Mouse (Mus musculus): ENCODE measurements around the gene Stard3. TPM values are rescaled to one million over a fixed set of nuclear protein-coding genes. Genes with fewer than 3 reads are reported as not detected.

The Stard3 gene
- total RNA-seq, 2 experiments from 2014 or later, result 31.5 to 34.3 TPM

GRCm38 (mm10) chr11:98328371-98329069, 29.6 kb upstream of the Stard3 start:
- DNase-seq (ENCODE audit: extremely low spot score in 1 of 2, low spot score in 1 of 2), result no peak

- DNase-seq (ENCODE audit: extremely low spot score in 1 of 2, low spot score in 1 of 2), result peak in 1 of 2 experiments; percentile 75
Observed at GRCm38 (mm10) chr11:98329081-98329959, 28.8 kb upstream of the Stard3 start, which contains the start of gene Neurod2. TSS of gene Neurod2 (minus strand) at chr11:98329648.

- DNase-seq (ENCODE audit: extremely low spot score in 1 of 2, low spot score in 1 of 2), result no peak
Observed at GRCm38 (mm10) chr11:98329960-98330744, 28.0 kb upstream of the Stard3 start.

GRCm38 (mm10) chr11:98330745-98331204, 27.4 kb upstream of the Stard3 start:
- DNase-seq (ENCODE audit: extremely low spot score in 1 of 2, low spot score in 1 of 2), result no peak

- DNase-seq (ENCODE audit: extremely low spot score in 1 of 2, low spot score in 1 of 2), result no peak
Observed at GRCm38 (mm10) chr11:98331401-98331800, 26.8 kb upstream of the Stard3 start.

- no peak for DNase-seq (ENCODE audit: extremely low spot score in 1 of 2, low spot score in 1 of 2)
Observed at GRCm38 (mm10) chr11:98332186-98332585, 26.0 kb upstream of the Stard3 start.

GRCm38 (mm10) chr11:98332841-98333240, 25.3 kb upstream of the Stard3 start:
- no peak for DNase-seq (ENCODE audit: extremely low spot score in 1 of 2, low spot score in 1 of 2)

- DNase-seq (ENCODE audit: extremely low spot score in 1 of 2, low spot score in 1 of 2), result no peak
Observed at GRCm38 (mm10) chr11:98333263-98333696, 24.9 kb upstream of the Stard3 start.

- no peak for DNase-seq (ENCODE audit: extremely low spot score in 1 of 2, low spot score in 1 of 2)
Observed at GRCm38 (mm10) chr11:98333981-98334741, 24.0 kb upstream of the Stard3 start.

GRCm38 (mm10) chr11:98335250-98335649, 22.9 kb upstream of the Stard3 start:
- no peak for DNase-seq (ENCODE audit: extremely low spot score in 1 of 2, low spot score in 1 of 2)

- no peak for DNase-seq (ENCODE audit: extremely low spot score in 1 of 2, low spot score in 1 of 2)
Observed at GRCm38 (mm10) chr11:98336245-98337107, 21.7 kb upstream of the Stard3 start.

GRCm38 (mm10) chr11:98338507-98338961, 19.6 kb upstream of the Stard3 start:
- DNase-seq (ENCODE audit: extremely low spot score in 1 of 2, low spot score in 1 of 2), result peak in 1 of 2 experiments; percentile 69

- no peak for DNase-seq (ENCODE audit: extremely low spot score in 1 of 2, low spot score in 1 of 2)
Observed at GRCm38 (mm10) chr11:98339071-98339501, 19.1 kb upstream of the Stard3 start.

GRCm38 (mm10) chr11:98339679-98340287, 18.4 kb upstream of the Stard3 start:
- DNase-seq (ENCODE audit: extremely low spot score in 1 of 2, low spot score in 1 of 2), result no peak

GRCm38 (mm10) chr11:98340597-98340996, 17.6 kb upstream of the Stard3 start:
- DNase-seq (ENCODE audit: extremely low spot score in 1 of 2, low spot score in 1 of 2), result no peak

GRCm38 (mm10) chr11:98341174-98341573, 17.0 kb upstream of the Stard3 start:
- no peak for DNase-seq (ENCODE audit: extremely low spot score in 1 of 2, low spot score in 1 of 2)

- DNase-seq (ENCODE audit: extremely low spot score in 1 of 2, low spot score in 1 of 2), result peak; percentile 100
Observed at GRCm38 (mm10) chr11:98342000-98342945, 15.9 kb upstream of the Stard3 start.

All from layer of hippocampus, postnatal 25 days (tissue).